Mouse (Mus musculus) stomach, postnatal 0 days (tissue): ENCODE measurements around the gene Cacng8. TPM values are rescaled to one million over a fixed set of nuclear protein-coding genes. Genes with fewer than 3 reads are reported as not detected.
A peak's percentile ranks its signal among the peaks of the same experiment; 100 is the strongest.

Experiments used
- ATAC-seq: fragments of 200-750 bp; cut with Nextera tagmentation; 2 replicates; pipeline ENCODE4 v1.8.0; 2017; ENCODE audit not compliant: low FRiP score, low TSS enrichment
- DNase-seq: peaks from one replicate; pipeline ENCODE4 v3.0.0-alpha.2; 2016; ENCODE audit warnings: low spot score
- H3K27ac ChIP-seq: fragments of 300-500 bp; sonication (generic); replicated peaks from 2 replicates; pipeline ENCODE4 v1.5.1; 2014; ENCODE audit warnings: mild to moderate bottlenecking, control low read depth
- H3K27me3 ChIP-seq: fragments of 300-500 bp; sonication (generic); 2 replicates; pipeline ENCODE4 v1.6.1; 2014; ENCODE audit warnings: low read length; ENCODE audit not compliant: control insufficient read depth, insufficient read depth
- H3K36me3 ChIP-seq: fragments of 300-500 bp; sonication (generic); 2 replicates; pipeline ENCODE4 v1.6.1; 2014; ENCODE audit warnings: low read length, mixed read lengths; ENCODE audit not compliant: control insufficient read depth, insufficient read depth
- H3K4me1 ChIP-seq: fragments of 300-500 bp; sonication (generic); replicated peaks from 2 replicates; pipeline ENCODE4 v1.6.1; 2014; ENCODE audit warnings: antibody characterized with exemption; ENCODE audit not compliant: control insufficient read depth, insufficient read depth
- H3K4me2 ChIP-seq: fragments of 300-500 bp; sonication (generic); replicated peaks from 2 replicates; pipeline ENCODE4 v1.6.1; 2014; ENCODE audit warnings: low read depth, mild to moderate bottlenecking, control low read depth, moderate library complexity
- H3K4me3 ChIP-seq: fragments of 300-500 bp; sonication (generic); 2 replicates; pipeline ENCODE4 v1.5.1; 2014; ENCODE audit warnings: low read depth, low read length, control low read depth
- H3K9ac ChIP-seq: fragments of 300-500 bp; sonication (generic); 2 replicates; pipeline ENCODE4 v1.6.1; 2014; ENCODE audit warnings: mild to moderate bottlenecking, low read length, control low read depth, mixed read lengths
- H3K9me3 ChIP-seq: fragments of 300-500 bp; sonication (generic); 2 replicates; pipeline ENCODE4 v1.6.1; 2016; ENCODE audit warnings: low read length; ENCODE audit not compliant: control insufficient read depth
- CTCF ChIP-seq: IDR thresholded peaks from 2 replicates; pipeline ENCODE4 v1.5.1; 2016; ENCODE audit warnings: antibody characterized with exemption, low read depth, mild to moderate bottlenecking, moderate library complexity
- EP300 ChIP-seq: optimal IDR thresholded peaks from 2 replicates; pipeline ENCODE3; 2016; ENCODE audit warnings: antibody characterized with exemption
- WGBS: fragments of 180-500 bp; shearing (Covaris S2); extraction: QIAGEN DNeasy Blood & Tissue Kit; methylation state at CpG from one replicate; pipeline ENCODE4 v1.1.7; 2014; 5-methylcytosine and 5-hydroxymethylcytosine counted together
- polyA plus RNA-seq: library from polyadenylated mRNA; unstranded; fragments of >200 nt; fragmentation: Nextera tagmentation; extraction: Ambion mirVana; gene quantifications from 2 replicates; pipeline ENCODE4 v1.2.1, GENCODE M21; 2015

The Cacng8 gene
- polyA plus RNA-seq, result 0.29 and 0.35 TPM in 2 replicates

DNA sequence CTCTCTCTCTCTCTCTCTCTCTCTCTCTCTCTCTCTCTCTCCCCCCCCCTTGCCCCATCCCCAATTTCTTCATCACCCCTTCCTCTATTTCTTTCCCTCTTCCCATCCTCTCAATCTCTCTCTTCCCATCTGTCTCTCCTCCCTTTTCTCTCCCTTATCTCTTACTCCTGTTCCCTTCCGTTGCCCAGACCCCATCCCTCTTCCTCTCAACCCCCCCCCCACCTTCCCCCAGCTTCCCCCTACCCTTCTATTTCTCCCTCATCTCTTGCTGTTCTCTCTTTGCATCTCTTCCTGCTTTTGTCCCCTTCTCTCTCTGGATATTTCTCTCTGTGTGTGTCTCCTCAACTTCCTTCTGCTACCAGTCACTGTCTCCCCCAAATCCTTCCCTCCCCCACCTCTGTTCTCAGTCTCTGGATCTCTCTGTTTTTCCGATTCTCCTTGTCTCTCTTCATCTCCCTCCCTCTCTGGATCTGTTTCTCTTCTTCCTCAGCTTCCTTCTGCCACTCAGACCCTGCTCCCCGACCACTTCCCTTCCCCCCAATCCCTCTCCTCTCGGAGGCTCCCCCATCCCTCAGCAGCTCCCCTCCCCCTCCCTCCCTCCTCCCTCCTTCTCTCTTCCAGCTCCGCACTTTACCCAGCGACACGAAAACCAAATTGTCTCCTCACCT lies at the start of gene Cacng8:
Gene Cacng8, plus strand, starts transcription at position 271 of the 668 bp plus-strand sequence.
- WGBS, result 2% methylated on average over 7 of the region's 7 CpGs
- ATAC-seq, result no peak
- Histone ChIP-seq H3K4me2 (peak within 1 kb of the TSS; percentile 40; the same call in 1 of the 2 replicates), H3K36me3 (no peaks in the 10 kb centered on the region), H3K27me3 (no peaks in the 10 kb centered on the region), H3K9me3 (no peaks in the 10 kb centered on the region), H3K27ac (no peak within 1 kb of the TSS), H3K4me1 (no peaks in the 10 kb centered on the region), H3K9ac (no peak within 1 kb of the TSS), H3K4me3 (no peak within 1 kb of the TSS)
- DNase-seq, result no peak
- TF ChIP-seq EP300 (no peak), CTCF (no peak)

GRCm38 (mm10) chr7:3343861-3344260 lies 46.6 kb upstream of the Cacng8 start:
- H3K27ac ChIP-seq, result no peak overlapping the region
- H3K4me1 ChIP-seq, result no peaks in the 10 kb centered on the region
- no peaks in the 10 kb centered on the region for H3K36me3 ChIP-seq
- H3K4me3 ChIP-seq, result no peak overlapping the region
- 96% methylated on average over 3 of the region's 3 CpGs for WGBS
- DNase-seq (no peak), ATAC-seq (no peak)
- no peaks in the 10 kb centered on the region for H3K9me3 ChIP-seq
- H3K9ac ChIP-seq, result no peak overlapping the region
- H3K27me3 ChIP-seq, result no peaks in the 10 kb centered on the region
- TF ChIP-seq CTCF, result no peak
- no peak for TF ChIP-seq EP300
- no peak overlapping the region for H3K4me2 ChIP-seq

DNA sequence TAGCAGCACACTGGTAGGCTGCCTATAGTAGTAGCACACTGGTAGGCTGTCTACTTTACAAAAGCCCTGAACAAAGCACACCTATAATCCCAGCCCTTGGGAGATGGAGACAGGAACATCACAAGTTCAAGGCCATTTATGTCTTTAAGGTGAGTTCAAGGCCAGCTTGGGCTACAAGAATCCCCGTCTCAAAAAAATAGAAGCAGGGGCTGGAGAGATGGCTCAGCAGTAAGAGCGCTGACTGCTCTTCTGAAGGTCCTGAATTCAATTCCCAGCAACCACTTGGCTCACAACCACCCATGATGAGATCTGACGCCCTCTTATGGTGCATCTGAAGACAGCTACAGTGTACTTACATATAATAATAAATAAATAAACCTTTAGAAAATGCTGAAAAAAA lies 45.2 kb upstream of the Cacng8 start:
- Histone ChIP-seq H3K4me3 (no peak overlapping the region), H3K9ac (no peak overlapping the region), H3K27me3 (no peaks in the 10 kb centered on the region), H3K27ac (no peak overlapping the region), H3K9me3 (no peaks in the 10 kb centered on the region), H3K36me3 (no peaks in the 10 kb centered on the region), H3K4me1 (no peaks in the 10 kb centered on the region), H3K4me2 (no peak overlapping the region)
- DNase-seq (no peak), ATAC-seq (no peak)
- TF ChIP-seq EP300 (no peak), CTCF (no peak)
- WGBS, result 92% methylated on average over 3 of the region's 3 CpGs

DNA sequence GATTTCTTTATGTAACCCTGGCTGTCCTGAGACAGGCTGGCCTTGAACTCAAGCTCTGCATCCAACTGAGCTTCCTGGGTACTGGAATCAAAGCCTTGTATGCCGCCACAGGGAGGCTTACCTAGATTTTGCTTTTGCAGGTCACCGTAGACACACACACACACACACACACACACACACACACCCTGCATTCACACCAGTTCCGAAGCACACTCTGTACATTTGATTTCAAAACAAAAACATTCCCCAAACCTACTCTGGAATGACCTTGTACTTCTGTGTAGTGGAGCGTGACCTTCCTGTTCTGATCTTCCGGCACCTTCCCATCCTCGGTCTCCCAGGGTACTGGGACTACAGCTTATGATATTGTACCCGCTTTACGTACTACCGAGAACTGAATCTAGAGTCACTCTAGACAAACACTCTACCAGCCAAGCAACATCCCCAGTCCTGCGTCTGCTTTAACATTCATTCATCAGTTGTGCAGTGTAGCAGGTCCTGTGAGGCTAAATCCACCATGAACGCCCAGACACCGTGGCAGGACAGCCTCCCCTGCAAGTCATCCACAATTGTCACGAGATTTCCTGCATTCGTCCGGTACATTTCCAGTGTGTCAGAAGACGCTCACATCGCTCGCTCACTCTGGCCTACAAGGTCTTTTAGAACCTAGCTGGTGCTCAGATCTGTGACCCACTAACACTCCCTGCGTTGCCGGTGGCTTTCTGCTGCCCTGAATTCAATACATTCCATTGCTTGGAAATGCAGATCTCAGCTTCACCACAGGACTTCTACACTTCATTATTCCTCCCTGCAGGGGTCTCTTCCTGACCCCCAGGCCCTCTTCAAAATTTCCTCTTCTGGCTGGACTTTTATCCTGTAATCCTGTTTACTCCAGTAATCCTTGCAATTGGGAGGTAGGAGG lies 42.9 kb upstream of the Cacng8 start:
- WGBS, result 66% methylated on average over 20 of the region's 20 CpGs
- Histone ChIP-seq H3K4me2 (no peak overlapping the region), H3K9me3 (no peaks in the 10 kb centered on the region), H3K4me1 (no peaks in the 10 kb centered on the region), H3K36me3 (no peaks in the 10 kb centered on the region), H3K4me3 (no peak overlapping the region), H3K9ac (no peak overlapping the region), H3K27ac (no peak overlapping the region), H3K27me3 (no peaks in the 10 kb centered on the region)
- ATAC-seq (no peak), DNase-seq (no peak)
- TF ChIP-seq EP300 (no peak), CTCF (no peak)

DNA sequence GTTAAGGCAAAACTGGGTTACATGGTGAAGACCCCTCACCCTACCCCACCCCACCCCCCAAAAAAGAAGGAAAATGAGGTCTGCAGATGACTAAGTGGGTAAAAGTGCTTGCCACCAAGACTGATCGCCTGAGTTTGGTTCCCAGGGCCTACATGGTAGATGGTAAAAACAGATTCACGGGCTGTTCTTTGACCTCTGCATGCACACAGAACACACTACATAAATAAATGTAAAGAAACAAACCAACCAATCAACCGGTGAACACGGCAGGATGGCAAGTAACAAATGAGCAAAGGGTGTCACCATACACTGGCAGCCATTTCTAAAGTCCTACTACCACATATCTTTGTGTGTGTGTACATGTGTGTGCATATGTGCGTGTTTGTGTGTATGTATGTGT lies 42.2 kb upstream of the Cacng8 start:
- Histone ChIP-seq H3K27me3 (no peaks in the 10 kb centered on the region), H3K9me3 (no peaks in the 10 kb centered on the region), H3K4me1 (no peaks in the 10 kb centered on the region), H3K36me3 (no peaks in the 10 kb centered on the region), H3K27ac (no peak overlapping the region), H3K4me2 (no peak overlapping the region), H3K9ac (no peak overlapping the region), H3K4me3 (no peak overlapping the region)
- no peak for TF ChIP-seq EP300
- no peak for TF ChIP-seq CTCF
- ATAC-seq (no peak), DNase-seq (no peak)
- 69% methylated on average over 5 of the region's 5 CpGs for WGBS

DNA sequence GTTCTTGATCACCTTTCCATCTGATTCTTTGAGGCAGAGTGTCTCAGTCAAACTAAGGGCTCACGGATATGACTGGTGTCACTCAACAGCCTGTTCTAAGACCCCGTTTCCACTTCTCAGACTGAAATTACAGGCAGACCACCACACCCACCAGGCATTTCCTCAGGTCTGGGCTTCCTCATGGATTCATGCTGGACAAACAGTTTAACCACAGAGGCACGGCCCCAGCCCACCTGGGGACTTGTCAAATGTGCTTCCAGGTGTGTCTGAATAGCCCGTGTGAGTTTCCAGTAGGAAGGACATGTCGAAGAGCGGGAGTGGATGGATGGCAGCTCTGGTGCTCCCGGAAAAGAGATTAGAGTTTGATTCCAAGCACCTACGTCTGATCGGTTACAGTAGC lies 40.7 kb upstream of the Cacng8 start:
- no peaks in the 10 kb centered on the region for H3K27me3 ChIP-seq
- ATAC-seq (no peak), DNase-seq (no peak)
- H3K36me3 ChIP-seq, result no peaks in the 10 kb centered on the region
- no peaks in the 10 kb centered on the region for H3K9me3 ChIP-seq
- no peak overlapping the region for H3K27ac ChIP-seq
- TF ChIP-seq EP300, result no peak
- H3K4me1 ChIP-seq, result no peaks in the 10 kb centered on the region
- H3K4me2 ChIP-seq, result no peak overlapping the region
- H3K4me3 ChIP-seq, result no peak overlapping the region
- H3K9ac ChIP-seq, result no peak overlapping the region
- 87% methylated on average over 9 of the region's 9 CpGs for WGBS
